Mouse (Mus musculus): ENCODE results near the gene Ankrd31. TPM values are rescaled to one million over a fixed set of nuclear protein-coding genes. Genes with fewer than 3 reads are reported as not detected.

The Ankrd31 gene
- not detected in 2 replicates for polyA plus RNA-seq (2014; fragmentation: Nextera tagmentation; extraction: Ambion mirVana)

- WGBS = 87% methylated on average over 40 of the region's 42 CpGs
- no peak within 1 kb of the TSS for H3K27ac ChIP-seq (ENCODE audit: low read depth, low read length)
- DNase-seq (ENCODE audit: low spot score) = no peak
- H3K4me1 ChIP-seq (ENCODE audit: control insufficient read depth, insufficient read depth, low read length) = no peaks in the 10 kb centered on the region
- no peaks in the 10 kb centered on the region for H3K9me3 ChIP-seq (ENCODE audit: control insufficient read depth, low read length)
- no peak within 1 kb of the TSS for H3K4me2 ChIP-seq (ENCODE audit: low read depth)
- H3K9ac ChIP-seq (ENCODE audit: low read length) = no peak within 1 kb of the TSS
- ATAC-seq (ENCODE audit: insufficient read depth, low FRiP score, low TSS enrichment) = no peak
- no peaks in the 10 kb centered on the region for H3K27me3 ChIP-seq (ENCODE audit: control insufficient read depth, insufficient read depth, low read length)
- no peak within 1 kb of the TSS for H3K4me3 ChIP-seq (ENCODE audit: low read depth, low read length)
- H3K36me3 ChIP-seq (ENCODE audit: control insufficient read depth, insufficient read depth, low read length) = no peaks in the 10 kb centered on the region
These were observed at the start of gene Ankrd31 for GRCm38 (mm10) chr13:96748109-96748845. Gene Ankrd31 (plus strand): TSS chr13:96748272.

- H3K27me3 ChIP-seq (ENCODE audit: control insufficient read depth, insufficient read depth, low read length) = no peaks in the 10 kb centered on the region
- H3K9ac ChIP-seq (ENCODE audit: low read length) = no peak overlapping the region
- H3K4me3 ChIP-seq (ENCODE audit: low read depth, low read length) = no peak overlapping the region
- H3K4me2 ChIP-seq (ENCODE audit: low read depth) = no peak overlapping the region
- no peak for ATAC-seq (ENCODE audit: insufficient read depth, low FRiP score, low TSS enrichment)
- no peak overlapping the region for H3K27ac ChIP-seq (ENCODE audit: low read depth, low read length)
- no peaks in the 10 kb centered on the region for H3K36me3 ChIP-seq (ENCODE audit: control insufficient read depth, insufficient read depth, low read length)
- H3K4me1 ChIP-seq (ENCODE audit: control insufficient read depth, insufficient read depth, low read length) = no peaks in the 10 kb centered on the region
- 79% methylated on average over 9 of the region's 9 CpGs for WGBS
- H3K9me3 ChIP-seq (ENCODE audit: control insufficient read depth, low read length) = no peaks in the 10 kb centered on the region
- no peak for DNase-seq (ENCODE audit: low spot score)
These were observed 45.3 kb upstream of the Ankrd31 start for GRCm38 (mm10) chr13:96702567-96703278.

- H3K4me1 ChIP-seq (ENCODE audit: control insufficient read depth, insufficient read depth, low read length) = no peaks in the 10 kb centered on the region
- no peak overlapping the region for H3K4me3 ChIP-seq (ENCODE audit: low read depth, low read length)
- DNase-seq (ENCODE audit: low spot score) (no peak), ATAC-seq (ENCODE audit: insufficient read depth, low FRiP score, low TSS enrichment) (no peak)
- no peak overlapping the region for H3K27ac ChIP-seq (ENCODE audit: low read depth, low read length)
- H3K9me3 ChIP-seq (ENCODE audit: control insufficient read depth, low read length) = no peaks in the 10 kb centered on the region
- no peaks in the 10 kb centered on the region for H3K36me3 ChIP-seq (ENCODE audit: control insufficient read depth, insufficient read depth, low read length)
- H3K27me3 ChIP-seq (ENCODE audit: control insufficient read depth, insufficient read depth, low read length) = no peaks in the 10 kb centered on the region
- no peak overlapping the region for H3K4me2 ChIP-seq (ENCODE audit: low read depth)
- no peak overlapping the region for H3K9ac ChIP-seq (ENCODE audit: low read length)
- WGBS = 78% methylated on average over 8 of the region's 8 CpGs
These were observed 38.5 kb upstream of the Ankrd31 start for GRCm38 (mm10) chr13:96709269-96710233.

GRCm38 (mm10) chr13:96716311-96716710 is 31.8 kb upstream of the Ankrd31 start:
- no peak overlapping the region for H3K4me2 ChIP-seq (ENCODE audit: low read depth)
- no peaks in the 10 kb centered on the region for H3K9me3 ChIP-seq (ENCODE audit: control insufficient read depth, low read length)
- WGBS = 89% methylated on average over 2 of the region's 2 CpGs
- H3K27me3 ChIP-seq (ENCODE audit: control insufficient read depth, insufficient read depth, low read length) = no peaks in the 10 kb centered on the region
- no peak overlapping the region for H3K27ac ChIP-seq (ENCODE audit: low read depth, low read length)
- ATAC-seq (ENCODE audit: insufficient read depth, low FRiP score, low TSS enrichment) (no peak), DNase-seq (ENCODE audit: low spot score) (no peak)
- H3K4me3 ChIP-seq (ENCODE audit: low read depth, low read length) = no peak overlapping the region
- no peaks in the 10 kb centered on the region for H3K4me1 ChIP-seq (ENCODE audit: control insufficient read depth, insufficient read depth, low read length)
- no peak overlapping the region for H3K9ac ChIP-seq (ENCODE audit: low read length)
- H3K36me3 ChIP-seq (ENCODE audit: control insufficient read depth, insufficient read depth, low read length) = no peaks in the 10 kb centered on the region

GRCm38 (mm10) chr13:96717821-96718220 is 30.3 kb upstream of the Ankrd31 start:
- H3K4me1 ChIP-seq (ENCODE audit: control insufficient read depth, insufficient read depth, low read length) = no peaks in the 10 kb centered on the region
- no peak for ATAC-seq (ENCODE audit: insufficient read depth, low FRiP score, low TSS enrichment)
- 73% methylated on average over 1 of the region's 1 CpGs for WGBS

GRCm38 (mm10) chr13:96720003-96720402 is 28.1 kb upstream of the Ankrd31 start:
- Histone ChIP-seq H3K27ac (ENCODE audit: low read depth, low read length) (no peak overlapping the region), H3K4me3 (ENCODE audit: low read depth, low read length) (no peak overlapping the region), H3K4me1 (ENCODE audit: control insufficient read depth, insufficient read depth, low read length) (no peaks in the 10 kb centered on the region), H3K27me3 (ENCODE audit: control insufficient read depth, insufficient read depth, low read length) (no peaks in the 10 kb centered on the region), H3K9me3 (ENCODE audit: control insufficient read depth, low read length) (no peaks in the 10 kb centered on the region), H3K4me2 (ENCODE audit: low read depth) (no peak overlapping the region), H3K36me3 (ENCODE audit: control insufficient read depth, insufficient read depth, low read length) (no peaks in the 10 kb centered on the region), H3K9ac (ENCODE audit: low read length) (no peak overlapping the region)
- 83% methylated on average over 2 of the region's 2 CpGs for WGBS
- no peak for DNase-seq (ENCODE audit: low spot score)
- ATAC-seq (ENCODE audit: insufficient read depth, low FRiP score, low TSS enrichment) = no peak

More at GRCm38 (mm10) chr13:96717821-96718220, 30.3 kb upstream of the Ankrd31 start:
- Histone ChIP-seq H3K27ac (ENCODE audit: low read depth, low read length) (no peak overlapping the region), H3K27me3 (ENCODE audit: control insufficient read depth, insufficient read depth, low read length) (no peaks in the 10 kb centered on the region), H3K36me3 (ENCODE audit: control insufficient read depth, insufficient read depth, low read length) (no peaks in the 10 kb centered on the region), H3K9me3 (ENCODE audit: control insufficient read depth, low read length) (no peaks in the 10 kb centered on the region), H3K9ac (ENCODE audit: low read length) (no peak overlapping the region), H3K4me3 (ENCODE audit: low read depth, low read length) (no peak overlapping the region), H3K4me2 (ENCODE audit: low read depth) (no peak overlapping the region)
- no peak for DNase-seq (ENCODE audit: low spot score)

- ATAC-seq (ENCODE audit: insufficient read depth, low FRiP score, low TSS enrichment) (no peak), DNase-seq (ENCODE audit: low spot score) (no peak)
- no peak overlapping the region for H3K4me3 ChIP-seq (ENCODE audit: low read depth, low read length)
- WGBS = 66% methylated on average over 7 of the region's 7 CpGs
- no peaks in the 10 kb centered on the region for H3K27me3 ChIP-seq (ENCODE audit: control insufficient read depth, insufficient read depth, low read length)
- H3K9me3 ChIP-seq (ENCODE audit: control insufficient read depth, low read length) = no peaks in the 10 kb centered on the region
- H3K36me3 ChIP-seq (ENCODE audit: control insufficient read depth, insufficient read depth, low read length) = no peaks in the 10 kb centered on the region
- no peak overlapping the region for H3K4me2 ChIP-seq (ENCODE audit: low read depth)
- no peak overlapping the region for H3K9ac ChIP-seq (ENCODE audit: low read length)
- no peak overlapping the region for H3K27ac ChIP-seq (ENCODE audit: low read depth, low read length)
- no peaks in the 10 kb centered on the region for H3K4me1 ChIP-seq (ENCODE audit: control insufficient read depth, insufficient read depth, low read length)
These were observed 19.8 kb upstream of the Ankrd31 start for GRCm38 (mm10) chr13:96728289-96728688.

- no peak overlapping the region for H3K9ac ChIP-seq (ENCODE audit: low read length)
These were observed 18.9 kb upstream of the Ankrd31 start for GRCm38 (mm10) chr13:96729146-96729545.

More at GRCm38 (mm10) chr13:96729146-96729545, 18.9 kb upstream of the Ankrd31 start:
- H3K4me3 ChIP-seq (ENCODE audit: low read depth, low read length) = no peak overlapping the region
- no peaks in the 10 kb centered on the region for H3K36me3 ChIP-seq (ENCODE audit: control insufficient read depth, insufficient read depth, low read length)
- no peak for DNase-seq (ENCODE audit: low spot score)
- H3K4me2 ChIP-seq (ENCODE audit: low read depth) = no peak overlapping the region
- no peak overlapping the region for H3K27ac ChIP-seq (ENCODE audit: low read depth, low read length)
- H3K27me3 ChIP-seq (ENCODE audit: control insufficient read depth, insufficient read depth, low read length) = no peaks in the 10 kb centered on the region
- H3K4me1 ChIP-seq (ENCODE audit: control insufficient read depth, insufficient read depth, low read length) = no peaks in the 10 kb centered on the region
- WGBS = 98% methylated on average over 5 of the region's 5 CpGs
- H3K9me3 ChIP-seq (ENCODE audit: control insufficient read depth, low read length) = no peaks in the 10 kb centered on the region
- ATAC-seq (ENCODE audit: insufficient read depth, low FRiP score, low TSS enrichment) = no peak

All from neural tube, embryonic 11.5 days (tissue).